Mouse (Mus musculus): Measurements from ENCODE around the gene Cdk9. TPM values are rescaled to one million over a fixed set of nuclear protein-coding genes. Genes with fewer than 3 reads are reported as not detected.

Gene Cdk9
- polyA plus RNA-seq, 1 experiment: 197 TPM

- peak; percentile 74 for DNase-seq (ENCODE audit: low read depth)
- TF ChIP-seq CTCF (IDR thresholded peaks at IDR 0.05; ENCODE audit: borderline replicate concordance, extremely low read depth, insufficient read depth, insufficient read length): no peak
- no peak for TF ChIP-seq POLR2A (IDR thresholded peaks at IDR 0.05; ENCODE audit: borderline replicate concordance, extremely low read depth, insufficient read depth, insufficient read length, poor library complexity, severe bottlenecking)
These were observed 5.9 kb upstream of the Cdk9 start for GRCm38 (mm10) chr2:32718761-32719160.

- TF ChIP-seq POLR2A (IDR thresholded peaks at IDR 0.05; ENCODE audit: borderline replicate concordance, extremely low read depth, insufficient read depth, insufficient read length, poor library complexity, severe bottlenecking): no peak
- TF ChIP-seq CTCF (IDR thresholded peaks at IDR 0.05; ENCODE audit: borderline replicate concordance, extremely low read depth, insufficient read depth, insufficient read length): no peak
- no peak for DNase-seq (ENCODE audit: low read depth)
These were observed 2.1 kb upstream of the Cdk9 start for GRCm38 (mm10) chr2:32714987-32715425.

GRCm38 (mm10) chr2:32714117-32714986, 1.5 kb upstream of the Cdk9 start:
- TF ChIP-seq CTCF (IDR thresholded peaks at IDR 0.05; ENCODE audit: borderline replicate concordance, extremely low read depth, insufficient read depth, insufficient read length): no peak
- no peak for DNase-seq (ENCODE audit: low read depth)

GRCm38 (mm10) chr2:32712586-32712933, 316 bp downstream of the Cdk9 start:
- no peak for TF ChIP-seq CTCF (IDR thresholded peaks at IDR 0.05; ENCODE audit: borderline replicate concordance, extremely low read depth, insufficient read depth, insufficient read length)
- peak; percentile 62; the same call in 1 of the 2 replicates for TF ChIP-seq POLR2A (IDR thresholded peaks at IDR 0.05; ENCODE audit: borderline replicate concordance, extremely low read depth, insufficient read depth, insufficient read length, poor library complexity, severe bottlenecking)
- peak; percentile 97 for DNase-seq (ENCODE audit: low read depth)

- DNase-seq (ENCODE audit: low read depth): peak; percentile 37
- TF ChIP-seq CTCF (IDR thresholded peaks at IDR 0.05; ENCODE audit: borderline replicate concordance, extremely low read depth, insufficient read depth, insufficient read length) (no peak), POLR2A (IDR thresholded peaks at IDR 0.05; ENCODE audit: borderline replicate concordance, extremely low read depth, insufficient read depth, insufficient read length, poor library complexity, severe bottlenecking) (no peak)
These were observed 746 bp downstream of the Cdk9 start for GRCm38 (mm10) chr2:32712108-32712551.

- DNase-seq (ENCODE audit: low read depth): no peak
- TF ChIP-seq CTCF (IDR thresholded peaks at IDR 0.05; ENCODE audit: borderline replicate concordance, extremely low read depth, insufficient read depth, insufficient read length) (no peak), POLR2A (IDR thresholded peaks at IDR 0.05; ENCODE audit: borderline replicate concordance, extremely low read depth, insufficient read depth, insufficient read length, poor library complexity, severe bottlenecking) (no peak)
These were observed 1.4 kb downstream of the Cdk9 start for GRCm38 (mm10) chr2:32711301-32712056.

GRCm38 (mm10) chr2:32710425-32710824, 2.5 kb downstream of the Cdk9 start:
- no peak for DNase-seq (ENCODE audit: low read depth)
- no peak for TF ChIP-seq POLR2A (IDR thresholded peaks at IDR 0.05; ENCODE audit: borderline replicate concordance, extremely low read depth, insufficient read depth, insufficient read length, poor library complexity, severe bottlenecking)
- no peak for TF ChIP-seq CTCF (IDR thresholded peaks at IDR 0.05; ENCODE audit: borderline replicate concordance, extremely low read depth, insufficient read depth, insufficient read length)

- TF ChIP-seq POLR2A (IDR thresholded peaks at IDR 0.05; ENCODE audit: borderline replicate concordance, extremely low read depth, insufficient read depth, insufficient read length, poor library complexity, severe bottlenecking) (no peak), CTCF (IDR thresholded peaks at IDR 0.05; ENCODE audit: borderline replicate concordance, extremely low read depth, insufficient read depth, insufficient read length) (no peak)
- no peak for DNase-seq (ENCODE audit: low read depth)
These were observed 3.2 kb downstream of the Cdk9 start for GRCm38 (mm10) chr2:32709521-32710137.

GRCm38 (mm10) chr2:32708643-32709042, 4.2 kb downstream of the Cdk9 start:
- DNase-seq (ENCODE audit: low read depth): peak; percentile 80
- TF ChIP-seq CTCF (IDR thresholded peaks at IDR 0.05; ENCODE audit: borderline replicate concordance, extremely low read depth, insufficient read depth, insufficient read length) (peak; percentile 88), POLR2A (IDR thresholded peaks at IDR 0.05; ENCODE audit: borderline replicate concordance, extremely low read depth, insufficient read depth, insufficient read length, poor library complexity, severe bottlenecking) (no peak)

- TF ChIP-seq CTCF (IDR thresholded peaks at IDR 0.05; ENCODE audit: borderline replicate concordance, extremely low read depth, insufficient read depth, insufficient read length): no peak
- no peak for TF ChIP-seq POLR2A (IDR thresholded peaks at IDR 0.05; ENCODE audit: borderline replicate concordance, extremely low read depth, insufficient read depth, insufficient read length, poor library complexity, severe bottlenecking)
- no peak for DNase-seq (ENCODE audit: low read depth)
These were observed 5.9 kb downstream of the Cdk9 start for GRCm38 (mm10) chr2:32706971-32707370.

GRCm38 (mm10) chr2:32705018-32705417, 7.9 kb downstream of the Cdk9 start:
- DNase-seq (ENCODE audit: low read depth): no peak
- TF ChIP-seq CTCF (IDR thresholded peaks at IDR 0.05; ENCODE audit: borderline replicate concordance, extremely low read depth, insufficient read depth, insufficient read length) (no peak), POLR2A (IDR thresholded peaks at IDR 0.05; ENCODE audit: borderline replicate concordance, extremely low read depth, insufficient read depth, insufficient read length, poor library complexity, severe bottlenecking) (no peak)
